Mouse (Mus musculus): ENCODE measurements around the gene Olfr821. TPM values are rescaled to one million over a fixed set of nuclear protein-coding genes. Genes with fewer than 3 reads are reported as not detected.

Gene Olfr821
- polyA plus RNA-seq, 2 experiments: not detected

GRCm38 (mm10) chr10:130037096-130037495, 6.9 kb downstream of the Olfr821 start:
- H3K27ac ChIP-seq (replicated peaks; ENCODE audit: low read depth, low read length): no peak overlapping the region
- no peak overlapping the region for H3K9ac ChIP-seq (ENCODE audit: low read depth, low read length, severe bottlenecking)
- no peak for DNase-seq (ENCODE audit: low spot score)
- ATAC-seq (ENCODE audit: low FRiP score, low read depth): no peak
- H3K27me3 ChIP-seq (ENCODE audit: control insufficient read depth, insufficient read depth, low read length): no peaks in the 10 kb centered on the region
- no peak overlapping the region for H3K4me2 ChIP-seq (replicated peaks; ENCODE audit: low read depth, low read length, severe bottlenecking)
- H3K9me3 ChIP-seq (ENCODE audit: control insufficient read depth, low read length): no peaks in the 10 kb centered on the region
- 66% methylated on average over 6 of the region's 6 CpGs for WGBS
- no peaks in the 10 kb centered on the region for H3K4me1 ChIP-seq (ENCODE audit: control insufficient read depth, insufficient read depth, low read length)
- no peak overlapping the region for H3K4me3 ChIP-seq (replicated peaks; ENCODE audit: low read length)
- H3K36me3 ChIP-seq (ENCODE audit: control insufficient read depth, insufficient read depth, low read length): no peaks in the 10 kb centered on the region
- no peak for TF ChIP-seq POLR2A (IDR thresholded peaks at IDR 0.05; ENCODE audit: borderline replicate concordance, extremely low read depth, insufficient read depth, insufficient read length)

- no peak for TF ChIP-seq POLR2A (IDR thresholded peaks at IDR 0.05; ENCODE audit: borderline replicate concordance, extremely low read depth, insufficient read depth, insufficient read length)
- H3K27me3 ChIP-seq (ENCODE audit: control insufficient read depth, insufficient read depth, low read length): no peaks in the 10 kb centered on the region
- no peaks in the 10 kb centered on the region for H3K9me3 ChIP-seq (ENCODE audit: control insufficient read depth, low read length)
- no peak within 1 kb of the TSS for H3K4me3 ChIP-seq (replicated peaks; ENCODE audit: low read length)
- H3K4me1 ChIP-seq (ENCODE audit: control insufficient read depth, insufficient read depth, low read length): no peaks in the 10 kb centered on the region
- no peak for ATAC-seq (ENCODE audit: low FRiP score, low read depth)
- H3K27ac ChIP-seq (replicated peaks; ENCODE audit: low read depth, low read length): no peak within 1 kb of the TSS
- H3K36me3 ChIP-seq (ENCODE audit: control insufficient read depth, insufficient read depth, low read length): no peaks in the 10 kb centered on the region
- no peak for DNase-seq (ENCODE audit: low spot score)
- H3K4me2 ChIP-seq (replicated peaks; ENCODE audit: low read depth, low read length, severe bottlenecking): no peak within 1 kb of the TSS
- H3K9ac ChIP-seq (ENCODE audit: low read depth, low read length, severe bottlenecking): no peak within 1 kb of the TSS
Observed at GRCm38 (mm10) chr10:130070910-130071309, 40.8 kb downstream of the Olfr821 start, which contains the start of gene Olfr822. Gene Olfr822, plus strand, starts transcription at chr10:130071210.

Other genes with a start within 250 kb of the Olfr821 start
- gene Olfr810, start 235.4 kb upstream of the Olfr821 start, polyA plus RNA-seq (2012; rRNA removed): not detected in 2 replicates
- not detected in 2 replicates for gene Olfr810, start 235.4 kb upstream of the Olfr821 start, polyA plus RNA-seq (2014; fragmentation: Nextera tagmentation; extraction: Ambion mirVana)
- not detected in 2 replicates for gene Olfr811, start 226.0 kb upstream of the Olfr821 start, polyA plus RNA-seq (2012; rRNA removed)
- gene Olfr811, start 226.0 kb upstream of the Olfr821 start, polyA plus RNA-seq (2014; fragmentation: Nextera tagmentation; extraction: Ambion mirVana): not detected in 2 replicates
- gene Olfr812, start 184.3 kb upstream of the Olfr821 start, polyA plus RNA-seq (2012; rRNA removed): not detected in 2 replicates
- gene Olfr812, start 184.3 kb upstream of the Olfr821 start, polyA plus RNA-seq (2014; fragmentation: Nextera tagmentation; extraction: Ambion mirVana): not detected in 2 replicates
- not detected in 2 replicates for gene Olfr813, start 175.0 kb upstream of the Olfr821 start, polyA plus RNA-seq (2012; rRNA removed)
- gene Olfr813, start 175.0 kb upstream of the Olfr821 start, polyA plus RNA-seq (2014; fragmentation: Nextera tagmentation; extraction: Ambion mirVana): not detected in 2 replicates
- gene Olfr814, start 150.5 kb upstream of the Olfr821 start, polyA plus RNA-seq (2012; rRNA removed): not detected in 2 replicates
- not detected in 2 replicates for gene Olfr814, start 150.5 kb upstream of the Olfr821 start, polyA plus RNA-seq (2014; fragmentation: Nextera tagmentation; extraction: Ambion mirVana)
- not detected in 2 replicates for gene Olfr815, start 124.5 kb upstream of the Olfr821 start, polyA plus RNA-seq (2012; rRNA removed)
- not detected in 2 replicates for gene Olfr815, start 124.5 kb upstream of the Olfr821 start, polyA plus RNA-seq (2014; fragmentation: Nextera tagmentation; extraction: Ambion mirVana)
- not detected in 2 replicates for gene Olfr816, start 114.8 kb upstream of the Olfr821 start, polyA plus RNA-seq (2012; rRNA removed)
- gene Olfr816, start 114.8 kb upstream of the Olfr821 start, polyA plus RNA-seq (2014; fragmentation: Nextera tagmentation; extraction: Ambion mirVana): not detected in 2 replicates
- gene Olfr818, start 81.2 kb upstream of the Olfr821 start, polyA plus RNA-seq (2012; rRNA removed): not detected in 2 replicates
- gene Olfr818, start 81.2 kb upstream of the Olfr821 start, polyA plus RNA-seq (2014; fragmentation: Nextera tagmentation; extraction: Ambion mirVana): not detected in 2 replicates
- gene Olfr819, start 63.1 kb upstream of the Olfr821 start, polyA plus RNA-seq (2012; rRNA removed): not detected in 2 replicates
- gene Olfr819, start 63.1 kb upstream of the Olfr821 start, polyA plus RNA-seq (2014; fragmentation: Nextera tagmentation; extraction: Ambion mirVana): not detected in 2 replicates
- gene Olfr247, start 54.2 kb upstream of the Olfr821 start, polyA plus RNA-seq (2012; rRNA removed): not detected in 2 replicates
- gene Olfr247, start 54.2 kb upstream of the Olfr821 start, polyA plus RNA-seq (2014; fragmentation: Nextera tagmentation; extraction: Ambion mirVana): not detected in 2 replicates
- gene Gm10310, start 45.3 kb upstream of the Olfr821 start, polyA plus RNA-seq (2012; rRNA removed): not detected in 2 replicates
- not detected in 2 replicates for gene Gm10310, start 45.3 kb upstream of the Olfr821 start, polyA plus RNA-seq (2014; fragmentation: Nextera tagmentation; extraction: Ambion mirVana)
- not detected in 2 replicates for gene Olfr820, start 17.7 kb upstream of the Olfr821 start, polyA plus RNA-seq (2012; rRNA removed)
- not detected in 2 replicates for gene Olfr820, start 17.7 kb upstream of the Olfr821 start, polyA plus RNA-seq (2014; fragmentation: Nextera tagmentation; extraction: Ambion mirVana)
- gene Olfr822, start 40.9 kb downstream of the Olfr821 start, polyA plus RNA-seq (2012; rRNA removed): not detected in 2 replicates
- gene Olfr822, start 40.9 kb downstream of the Olfr821 start, polyA plus RNA-seq (2014; fragmentation: Nextera tagmentation; extraction: Ambion mirVana): not detected in 2 replicates
- gene Olfr823, start 85.0 kb downstream of the Olfr821 start, polyA plus RNA-seq (2012; rRNA removed): not detected in 2 replicates
- gene Olfr823, start 85.0 kb downstream of the Olfr821 start, polyA plus RNA-seq (2014; fragmentation: Nextera tagmentation; extraction: Ambion mirVana): not detected in 2 replicates
- not detected in 2 replicates for gene Olfr824, start 99.7 kb downstream of the Olfr821 start, polyA plus RNA-seq (2012; rRNA removed)
- gene Olfr824, start 99.7 kb downstream of the Olfr821 start, polyA plus RNA-seq (2014; fragmentation: Nextera tagmentation; extraction: Ambion mirVana): not detected in 2 replicates
- gene Olfr825, start 136.4 kb downstream of the Olfr821 start, polyA plus RNA-seq (2012; rRNA removed): not detected in 2 replicates
- not detected in 2 replicates for gene Olfr825, start 136.4 kb downstream of the Olfr821 start, polyA plus RNA-seq (2014; fragmentation: Nextera tagmentation; extraction: Ambion mirVana)
- not detected in 2 replicates for gene Olfr826, start 153.8 kb downstream of the Olfr821 start, polyA plus RNA-seq (2012; rRNA removed)
- not detected in 2 replicates for gene Olfr826, start 153.8 kb downstream of the Olfr821 start, polyA plus RNA-seq (2014; fragmentation: Nextera tagmentation; extraction: Ambion mirVana)
- not detected in 2 replicates for gene Olfr827, start 184.1 kb downstream of the Olfr821 start, polyA plus RNA-seq (2012; rRNA removed)
- not detected in 2 replicates for gene Olfr827, start 184.1 kb downstream of the Olfr821 start, polyA plus RNA-seq (2014; fragmentation: Nextera tagmentation; extraction: Ambion mirVana)
- not detected in 2 replicates for gene Neurod4, start 249.9 kb downstream of the Olfr821 start, polyA plus RNA-seq (2012; rRNA removed)
- gene Neurod4, start 249.9 kb downstream of the Olfr821 start, polyA plus RNA-seq (2014; fragmentation: Nextera tagmentation; extraction: Ambion mirVana): 0.06 TPM in 1 of 2 replicates, not detected in the other

Data from limb, embryonic 14.5 days (tissue).